Mouse (Mus musculus) liver, embryonic 11.5 days (tissue): ENCODE measurements around the gene Ttl. TPM values are rescaled to one million over a fixed set of nuclear protein-coding genes. Genes with fewer than 3 reads are reported as not detected.

ENCODE experiments used
- ATAC-seq: fragments of 200-750 bp; cut with Nextera tagmentation; replicated peaks from 2 replicates; pipeline ENCODE4 v1.8.0; 2017; ENCODE audit warnings: moderate number of reproducible peaks, mild to moderate bottlenecking, moderate TSS enrichment, moderate library complexity; ENCODE audit not compliant: low FRiP score
- DNase-seq: peaks from one replicate; pipeline ENCODE4 v3.0.0-alpha.2; 2017; ENCODE audit warnings: low spot score
- H3K27ac ChIP-seq: fragments of 300-500 bp; sonication (generic); 2 replicates; pipeline ENCODE4 v1.5.1; 2014; ENCODE audit warnings: mild to moderate bottlenecking, low read depth, low read length, control low read depth
- H3K27me3 ChIP-seq: fragments of 300-500 bp; sonication (generic); replicated peaks from 2 replicates; pipeline ENCODE4 v1.6.1; 2014; ENCODE audit warnings: low read length, mixed read lengths; ENCODE audit not compliant: control insufficient read depth, insufficient read depth
- H3K36me3 ChIP-seq: fragments of 300-500 bp; sonication (generic); 2 replicates; pipeline ENCODE4 v1.6.1; 2014; ENCODE audit warnings: mild to moderate bottlenecking, low read length, moderate library complexity, mixed read lengths; ENCODE audit not compliant: control insufficient read depth, insufficient read depth
- H3K4me1 ChIP-seq: fragments of 300-500 bp; sonication (generic); replicated peaks from 2 replicates; pipeline ENCODE4 v1.6.1; 2014; ENCODE audit warnings: low read length, mixed read lengths; ENCODE audit not compliant: control insufficient read depth, insufficient read depth
- H3K4me2 ChIP-seq: fragments of 300-500 bp; sonication (generic); 2 replicates; pipeline ENCODE4 v1.6.1; 2014; ENCODE audit warnings: mild to moderate bottlenecking, control low read depth, moderate library complexity
- H3K4me3 ChIP-seq: fragments of 300-500 bp; sonication (generic); 2 replicates; pipeline ENCODE4 v1.5.1; 2014; ENCODE audit warnings: low read depth, low read length, control low read depth
- H3K9ac ChIP-seq: fragments of 300-500 bp; sonication (generic); 2 replicates; pipeline ENCODE4 v1.6.1; 2014; ENCODE audit warnings: low read depth, low read length, control low read depth
- H3K9me3 ChIP-seq: fragments of 300-500 bp; sonication (generic); 2 replicates; pipeline ENCODE4 v1.6.1; 2016; ENCODE audit warnings: low read length, inconsistent platforms, mixed read lengths; ENCODE audit not compliant: control insufficient read depth
- WGBS: fragments of 180-500 bp; shearing (Covaris S2); extraction: QIAGEN DNeasy Blood & Tissue Kit; methylation state at CpG from one replicate; pipeline ENCODE4 v1.1.7; 2014; 5-methylcytosine and 5-hydroxymethylcytosine counted together
- polyA plus RNA-seq: library from polyadenylated mRNA; unstranded; fragments of >200 nt; fragmentation: Nextera tagmentation; extraction: Ambion mirVana; gene quantifications from 2 replicates; pipeline ENCODE4 v1.2.1, GENCODE M21; 2014

Gene Ttl
- polyA plus RNA-seq, 1 experiment from 2014 or later: 6.1 TPM

DNA sequence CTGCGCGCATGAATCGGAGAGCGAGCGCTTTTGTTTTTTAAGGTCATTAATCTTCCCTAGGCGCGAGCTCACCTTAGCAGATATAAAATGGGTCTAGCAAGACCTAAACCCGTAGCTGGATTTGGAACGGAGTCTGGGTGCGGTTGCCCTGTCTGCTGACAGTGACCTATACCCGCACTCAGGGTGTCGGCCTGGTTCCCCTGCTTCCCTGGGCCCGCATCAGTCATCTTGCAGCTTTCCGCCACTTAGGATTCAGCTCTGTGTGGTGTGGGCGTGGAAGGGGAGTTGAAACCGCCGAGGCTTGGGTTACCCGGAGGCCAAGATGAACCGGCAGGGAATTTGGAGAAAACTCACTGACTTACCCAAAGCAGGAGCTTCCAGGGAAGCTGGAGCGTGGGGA lies 584 bp downstream of the Ttl start:
- no peaks in the 10 kb centered on the region for H3K36me3 ChIP-seq
- H3K27me3 ChIP-seq: peaks cover 2% of the 10 kb centered on the region; the same call in 1 of the 2 replicates
- H3K27ac ChIP-seq: peak overlapping the region; percentile 25; the same call in 1 of the 2 replicates
- peak overlapping the region; percentile 87 for H3K4me3 ChIP-seq
- peaks cover 6% of the 10 kb centered on the region; the same call in 1 of the 2 replicates for H3K4me1 ChIP-seq
- H3K9ac ChIP-seq: peak overlapping the region; percentile 83
- no peaks in the 10 kb centered on the region for H3K9me3 ChIP-seq
- ATAC-seq (peak; percentile 56), DNase-seq (peak; percentile 62)
- WGBS: 2% methylated on average over 20 of the region's 20 CpGs
- peak overlapping the region; percentile 98 for H3K4me2 ChIP-seq

DNA sequence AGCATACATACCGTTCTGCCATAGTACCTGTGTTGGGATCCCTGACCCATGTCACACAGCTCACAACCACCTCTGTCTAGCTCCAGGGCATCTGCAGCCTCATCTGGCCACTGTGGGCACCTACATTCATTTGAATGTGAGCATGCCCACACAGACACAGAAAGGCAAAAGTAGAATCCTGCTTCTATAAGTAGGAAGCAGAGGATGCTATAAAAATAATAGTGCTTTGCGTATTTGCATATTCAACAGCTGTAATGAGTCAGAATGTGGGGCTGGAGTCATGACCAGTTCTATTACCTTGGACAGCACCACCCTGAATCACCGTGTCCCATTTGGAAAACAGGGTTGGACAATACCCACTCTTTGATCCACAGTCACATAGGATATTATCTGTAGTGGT lies 4.6 kb downstream of the Ttl start:
- DNase-seq (no peak), ATAC-seq (no peak)
- H3K27ac ChIP-seq: no peak overlapping the region
- H3K4me2 ChIP-seq: no peak overlapping the region
- no peak overlapping the region for H3K4me3 ChIP-seq
- no peaks in the 10 kb centered on the region for H3K36me3 ChIP-seq
- no peaks in the 10 kb centered on the region for H3K9me3 ChIP-seq
- peaks cover 6% of the 10 kb centered on the region; the same call in 1 of the 2 replicates for H3K4me1 ChIP-seq
- no peak overlapping the region for H3K9ac ChIP-seq
- H3K27me3 ChIP-seq: no peaks in the 10 kb centered on the region; the same call in 1 of the 2 replicates
- WGBS: 73% methylated on average over 3 of the region's 3 CpGs

DNA sequence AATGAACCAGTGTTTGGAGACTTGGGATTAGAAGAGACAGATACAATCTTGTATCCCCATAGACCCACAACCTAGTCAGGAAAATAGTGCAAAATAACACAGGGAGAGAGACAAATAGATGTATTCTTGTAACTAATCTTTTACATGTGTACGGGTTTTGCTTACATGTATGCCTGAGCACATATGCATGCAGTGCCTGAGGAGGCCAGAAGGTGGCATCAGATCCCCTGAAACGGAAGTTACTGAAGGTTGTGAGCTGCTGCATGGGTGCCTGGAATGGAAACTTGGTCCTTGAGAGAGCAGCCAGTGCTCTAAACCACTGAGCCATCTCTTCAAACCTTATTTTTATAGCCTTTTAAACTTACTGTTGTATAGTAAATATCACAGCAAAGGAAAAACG lies 12.6 kb downstream of the Ttl start:
- WGBS: 77% methylated on average over 3 of the region's 3 CpGs
- no peak overlapping the region for H3K27ac ChIP-seq
- no peak overlapping the region for H3K4me3 ChIP-seq
- H3K9me3 ChIP-seq: no peaks in the 10 kb centered on the region
- no peaks in the 10 kb centered on the region; the same call in 1 of the 2 replicates for H3K36me3 ChIP-seq
- H3K4me2 ChIP-seq: no peak overlapping the region
- no peaks in the 10 kb centered on the region for H3K27me3 ChIP-seq
- no peak for ATAC-seq
- DNase-seq: no peak
- no peaks in the 10 kb centered on the region for H3K4me1 ChIP-seq
- H3K9ac ChIP-seq: no peak overlapping the region

DNA sequence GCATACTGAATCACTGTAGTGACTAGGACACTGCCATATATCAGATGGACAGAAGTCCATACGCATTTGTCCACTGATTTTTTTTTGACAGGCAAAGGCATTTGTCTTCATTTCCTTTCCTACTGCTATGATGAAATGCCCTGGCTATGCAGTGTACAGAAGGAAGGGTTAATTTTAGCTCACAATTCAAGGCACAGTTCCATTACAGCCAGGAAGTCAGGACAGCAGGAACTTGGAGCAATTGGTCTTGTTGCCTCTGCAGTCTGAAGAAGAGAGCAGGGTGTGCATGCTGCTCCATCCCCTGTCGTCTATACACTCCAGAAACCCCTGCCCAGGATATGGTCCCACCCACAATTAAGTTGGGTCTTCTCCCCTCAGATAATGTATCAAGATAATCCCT lies 13.5 kb downstream of the Ttl start:
- Histone ChIP-seq H3K27me3 (no peaks in the 10 kb centered on the region), H3K4me1 (no peaks in the 10 kb centered on the region), H3K36me3 (no peaks in the 10 kb centered on the region; the same call in 1 of the 2 replicates), H3K4me3 (no peak overlapping the region), H3K4me2 (no peak overlapping the region), H3K9ac (no peak overlapping the region), H3K9me3 (no peaks in the 10 kb centered on the region), H3K27ac (no peak overlapping the region)
- no peak for DNase-seq
- 67% methylated on average over 2 of the region's 2 CpGs for WGBS
- ATAC-seq: no peak

DNA sequence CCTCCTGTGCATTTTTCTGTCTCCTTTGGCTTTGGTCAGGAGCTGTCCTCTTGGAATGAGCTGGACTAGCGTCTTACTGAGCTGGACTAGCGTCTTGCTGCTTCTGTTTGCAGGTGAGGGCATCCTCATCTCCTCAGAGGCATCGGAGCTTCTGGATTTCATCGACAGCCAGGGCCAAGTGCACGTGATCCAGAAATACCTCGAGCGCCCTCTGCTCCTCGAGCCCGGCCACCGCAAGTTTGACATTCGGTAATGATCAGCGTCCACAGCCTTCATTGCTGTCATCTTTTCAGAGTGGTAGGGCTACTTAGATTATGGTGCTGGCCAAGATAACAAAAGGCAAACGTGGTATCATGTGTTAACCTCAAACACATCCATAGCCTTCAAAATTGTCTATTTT lies 15.4 kb downstream of the Ttl start:
- H3K4me3 ChIP-seq: no peak overlapping the region
- DNase-seq: no peak
- 59% methylated on average over 13 of the region's 13 CpGs for WGBS
- H3K4me1 ChIP-seq: no peaks in the 10 kb centered on the region
- 0 out of 2 replicates have a peak, but pooled peaks cover 4% of the 10 kb centered on the region for H3K9me3 ChIP-seq
- no peak for ATAC-seq
- no peak overlapping the region for H3K27ac ChIP-seq
- H3K9ac ChIP-seq: no peak overlapping the region
- peaks cover 7% of the 10 kb centered on the region; the same call in 1 of the 2 replicates for H3K36me3 ChIP-seq
- no peak overlapping the region for H3K4me2 ChIP-seq
- no peaks in the 10 kb centered on the region for H3K27me3 ChIP-seq

DNA sequence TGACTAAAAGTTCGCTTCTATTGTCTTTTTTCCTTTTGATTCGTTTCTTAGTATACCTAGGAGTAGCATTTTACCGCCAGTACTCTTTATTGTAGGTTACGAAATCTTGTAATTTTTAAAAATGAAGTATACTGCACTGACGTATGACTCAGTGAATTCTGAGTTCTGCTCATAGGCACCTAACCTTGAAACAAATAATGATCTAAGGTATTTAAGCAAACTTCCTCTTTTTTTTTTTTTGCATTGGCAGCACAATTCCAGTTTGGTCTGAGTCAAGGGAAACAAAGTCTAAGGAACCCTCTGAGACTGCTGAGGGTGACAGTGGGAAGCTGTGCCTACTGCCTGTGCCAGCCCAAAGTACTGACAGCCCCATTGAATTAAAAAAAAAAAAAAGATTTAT lies 17.8 kb downstream of the Ttl start:
- 0 out of 2 replicates have a peak, but pooled peaks cover 4% of the 10 kb centered on the region for H3K9me3 ChIP-seq
- H3K9ac ChIP-seq: no peak overlapping the region
- 0 out of 2 replicates have a peak, but pooled peaks cover 2% of the 10 kb centered on the region for H3K4me1 ChIP-seq
- no peak overlapping the region for H3K27ac ChIP-seq
- ATAC-seq (no peak), DNase-seq (no peak)
- 87% methylated on average over 5 of the region's 5 CpGs for WGBS
- H3K4me3 ChIP-seq: no peak overlapping the region
- H3K36me3 ChIP-seq: peaks cover 7% of the 10 kb centered on the region; the same call in 1 of the 2 replicates
- no peak overlapping the region for H3K4me2 ChIP-seq
- no peaks in the 10 kb centered on the region for H3K27me3 ChIP-seq

DNA sequence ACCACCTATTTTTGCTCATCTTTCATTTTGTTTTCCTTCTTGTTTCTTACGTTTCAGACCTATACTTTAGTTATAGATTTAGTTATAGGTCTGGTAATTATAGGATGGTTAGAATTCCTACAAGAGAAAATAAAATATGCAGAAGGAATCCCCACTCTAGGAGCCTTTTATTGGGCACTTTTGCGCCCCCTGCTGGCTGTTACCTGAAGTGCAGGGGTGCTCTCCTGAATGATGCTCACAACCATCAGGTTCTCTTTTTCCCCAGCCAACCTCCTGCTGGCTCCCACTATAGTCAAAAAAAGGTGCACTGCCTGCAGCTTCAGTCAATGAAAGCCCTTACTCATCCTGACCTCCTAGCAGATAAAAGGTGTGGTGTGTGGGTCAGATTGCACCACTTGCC lies 19.2 kb downstream of the Ttl start:
- WGBS: 46% methylated on average over 2 of the region's 2 CpGs
- no peak overlapping the region for H3K27ac ChIP-seq
- ATAC-seq (no peak), DNase-seq (no peak)
- H3K4me2 ChIP-seq: no peak overlapping the region
- peaks cover 7% of the 10 kb centered on the region; the same call in 1 of the 2 replicates for H3K36me3 ChIP-seq
- H3K27me3 ChIP-seq: no peaks in the 10 kb centered on the region
- H3K4me1 ChIP-seq: 0 out of 2 replicates have a peak, but pooled peaks cover 2% of the 10 kb centered on the region
- 0 out of 2 replicates have a peak, but pooled peaks cover 4% of the 10 kb centered on the region for H3K9me3 ChIP-seq
- no peak overlapping the region for H3K9ac ChIP-seq
- no peak overlapping the region for H3K4me3 ChIP-seq

DNA sequence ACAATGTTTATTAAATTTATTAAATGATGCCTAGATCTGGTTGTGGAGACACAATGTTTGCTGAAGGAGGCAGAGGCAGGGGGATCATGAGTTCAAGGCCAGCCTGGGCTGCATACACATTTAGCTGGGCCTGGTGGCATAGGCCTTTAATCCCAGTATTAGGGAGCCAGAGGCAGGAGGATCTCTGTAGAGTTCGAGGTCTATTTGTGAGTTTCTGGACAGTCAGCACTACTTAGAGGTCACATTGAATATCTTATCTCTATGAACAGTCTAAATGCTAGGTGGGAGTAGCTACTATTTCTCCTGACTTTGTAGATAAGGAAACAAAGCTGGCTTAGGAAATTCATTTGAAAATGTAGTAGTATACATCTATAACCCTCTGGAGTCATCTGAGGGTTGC lies 21.8 kb downstream of the Ttl start:
- ATAC-seq (no peak; the same call in 1 of the 2 replicates), DNase-seq (no peak)
- WGBS: 61% methylated on average over 1 of the region's 1 CpGs
- Histone ChIP-seq H3K9me3 (0 out of 2 replicates have a peak, but pooled peaks cover 4% of the 10 kb centered on the region), H3K9ac (no peak overlapping the region), H3K4me3 (no peak overlapping the region), H3K4me1 (0 out of 2 replicates have a peak, but pooled peaks cover 2% of the 10 kb centered on the region), H3K27ac (no peak overlapping the region), H3K4me2 (no peak overlapping the region), H3K36me3 (peaks cover 7% of the 10 kb centered on the region; the same call in 1 of the 2 replicates), H3K27me3 (no peaks in the 10 kb centered on the region)

DNA sequence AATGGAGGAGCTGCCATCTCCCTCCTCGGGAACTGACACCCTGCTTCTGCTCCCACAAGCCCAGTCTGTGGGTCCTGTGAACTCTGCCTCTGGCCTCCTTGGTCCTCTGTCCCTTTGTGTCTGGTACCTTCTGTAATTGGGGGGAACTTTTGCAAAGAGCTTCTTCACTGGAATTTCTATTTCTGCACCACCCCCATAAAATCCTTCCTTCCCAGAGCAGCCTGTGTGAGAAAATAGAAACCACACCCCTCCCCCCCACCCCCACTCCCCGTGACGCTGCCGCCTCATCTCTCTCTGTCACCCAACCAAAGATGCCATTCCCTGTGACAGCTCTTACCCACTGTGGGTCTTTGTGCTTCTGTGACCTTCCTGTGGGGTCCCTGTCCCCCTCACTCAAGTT lies 24.6 kb downstream of the Ttl start:
- Histone ChIP-seq H3K4me3 (no peak overlapping the region), H3K9me3 (0 out of 2 replicates have a peak, but pooled peaks cover 3% of the 10 kb centered on the region), H3K9ac (no peak overlapping the region), H3K36me3 (peaks cover 7% of the 10 kb centered on the region; the same call in 1 of the 2 replicates), H3K4me2 (no peak overlapping the region), H3K27me3 (no peaks in the 10 kb centered on the region), H3K4me1 (0 out of 2 replicates have a peak, but pooled peaks cover 2% of the 10 kb centered on the region), H3K27ac (no peak overlapping the region)
- no peak for ATAC-seq
- WGBS: 72% methylated on average over 4 of the region's 4 CpGs
- DNase-seq: no peak
